Mouse (Mus musculus) heart, postnatal 4 days (tissue): ENCODE data around the gene Mvp. TPM values are rescaled to one million over a fixed set of nuclear protein-coding genes. Genes with fewer than 3 reads are reported as not detected.

Experiments
- DNase-seq: peaks from one replicate; pipeline ENCODE4 v3.0.0; 2021
- microRNA-seq, 2 experiments: library from miRNA; unstranded; fragments of <30 nt; microRNA quantifications; one replicate each; pipeline ENCODE4 v1.2.0; 2021 to 2022
- total RNA-seq, 2 experiments: library from RNA; stranded (reverse); gene quantifications; 2 replicates each; pipeline ENCODE4 v1.2.3; 2021

The Mvp gene
- total RNA-seq, 2 experiments from 2014 or later: 27.2 to 28.4 TPM

GRCm38 (mm10) chr7:126949793-126950646 is 64.4 kb downstream of the Mvp start, which contains the start of gene Sez6l2:
Gene Sez6l2 (plus strand): TSS chr7:126950563.
- peak; percentile 96 for DNase-seq

- DNase-seq: no peak
Measured at GRCm38 (mm10) chr7:126949403-126949792, 65.0 kb downstream of the Mvp start, which contains the start of gene Asphd1. Gene Asphd1 (minus strand): TSS chr7:126949582.

- DNase-seq: no peak
Measured at GRCm38 (mm10) chr7:126948626-126949025, 65.8 kb downstream of the Mvp start.

- peak; percentile 64 for DNase-seq
Measured at GRCm38 (mm10) chr7:126946530-126946929, 67.9 kb downstream of the Mvp start.

GRCm38 (mm10) chr7:126941801-126942200 is 72.6 kb downstream of the Mvp start:
- DNase-seq: no peak

GRCm38 (mm10) chr7:126941171-126941570 is 73.2 kb downstream of the Mvp start:
- no peak for DNase-seq

Small RNAs within 50 kb of the gene (microRNA-seq; reads per million reads assigned to microRNA genes)
- gene Gm44343: 0 reads per million in 2 experiments

Other genes starting within 250 kb of the Mvp start
- gene Gdpd3, start 248.3 kb downstream of the Mvp start, total RNA-seq: 1 to 10 TPM; 3.7 to 4.2 TPM
- gene Ypel3, start 237.7 kb downstream of the Mvp start, total RNA-seq: 10 to 100 TPM; 31.8 to 34.0 TPM
- under 1 TPM in 1 of 2 experiments, not detected in 1; 0.26 TPM for gene Tbx6, start 233.1 kb downstream of the Mvp start, total RNA-seq
- 10 to 100 TPM; 67.6 to 76.6 TPM for gene Ppp4c, start 222.1 kb downstream of the Mvp start, total RNA-seq
- 1 to 10 TPM; 7.7 to 9.3 TPM for gene Fam57b, start 217.0 kb downstream of the Mvp start, total RNA-seq
- not detected for gene 4930451I11Rik, start 183.0 kb downstream of the Mvp start, total RNA-seq
- gene Doc2a, start 167.2 kb downstream of the Mvp start, total RNA-seq: not detected
- gene Hirip3, start 152.6 kb downstream of the Mvp start, total RNA-seq: 10 to 100 TPM; 22.8 to 26.1 TPM
- gene Ino80e, start 152.2 kb downstream of the Mvp start, total RNA-seq: 10 to 100 TPM; 33.5 to 34.1 TPM
- 10 to 100 TPM; 65.0 to 66.5 TPM for gene Taok2, start 129.9 kb downstream of the Mvp start, total RNA-seq
- gene Tmem219, start 91.7 kb downstream of the Mvp start, total RNA-seq: 10 to 100 TPM; 12.9 to 14.7 TPM
- 10 to 100 TPM; 10.4 to 10.7 TPM for gene Kctd13, start 85.7 kb downstream of the Mvp start, total RNA-seq
- under 1 TPM in 1 of 2 experiments, not detected in 1; 0.36 TPM for gene Asphd1, start 65.0 kb downstream of the Mvp start, total RNA-seq
- gene Sez6l2, start 64.1 kb downstream of the Mvp start, total RNA-seq: 10 to 100 TPM; 18.6 to 21.2 TPM
- 10 to 100 TPM; 69.2 to 72.1 TPM for gene Cdipt, start 38.7 kb downstream of the Mvp start, total RNA-seq
- gene Cdiptos, start 38.5 kb downstream of the Mvp start, total RNA-seq: under 1 TPM; 0.24 to 0.29 TPM
- gene Pagr1b, start 1.9 kb upstream of the Mvp start, total RNA-seq: 1 to 10 TPM; 1.2 to 1.9 TPM
- gene Pagr1a, start 2.7 kb upstream of the Mvp start, total RNA-seq: 10 to 100 TPM; 10.4 to 14.8 TPM
- 10 to 100 TPM; 10.0 to 18.2 TPM for gene Gm42742, start 6.5 kb upstream of the Mvp start, total RNA-seq
- gene Prrt2, start 6.6 kb upstream of the Mvp start, total RNA-seq: 1 to 10 TPM; 1.6 to 2.0 TPM
- 100 to 1,000 TPM; 152 TPM for gene Maz, start 12.4 kb upstream of the Mvp start, total RNA-seq
- gene Kif22, start 27.9 kb upstream of the Mvp start, total RNA-seq: 10 to 100 TPM; 43.2 to 48.6 TPM
- not detected for gene Zg16, start 72.7 kb upstream of the Mvp start, total RNA-seq
- under 1 TPM; 0.71 to 0.74 TPM for gene AI467606, start 76.7 kb upstream of the Mvp start, total RNA-seq
- gene Qprt, start 107.6 kb upstream of the Mvp start, total RNA-seq: under 1 TPM; 0.19 to 0.20 TPM
- gene Spn, start 123.2 kb upstream of the Mvp start, total RNA-seq: under 1 TPM; 0.38 to 0.67 TPM
- 10 to 100 TPM; 57.3 to 57.7 TPM for gene Cd2bp2, start 181.4 kb upstream of the Mvp start, total RNA-seq
- gene Tbc1d10b, start 193.8 kb upstream of the Mvp start, total RNA-seq: 10 to 100 TPM; 41.0 to 42.5 TPM
- gene Mylpf, start 194.3 kb upstream of the Mvp start, total RNA-seq: 10 to 100 TPM in 1 of 2 experiments, 1 to 10 TPM in 1; 3.1 to 33.0 TPM
- gene Zfp553, start 218.4 kb upstream of the Mvp start, total RNA-seq: 10 to 100 TPM in 1 of 2 experiments, 1 to 10 TPM in 1; 9.2 to 10.8 TPM
- gene Sept1, start 218.5 kb upstream of the Mvp start, total RNA-seq: 10 to 100 TPM; 11.2 to 12.1 TPM
- 10 to 100 TPM; 11.6 to 14.2 TPM for gene Zfp771, start 229.7 kb upstream of the Mvp start, total RNA-seq
- 10 to 100 TPM; 62.0 to 64.5 TPM for gene Dctpp1, start 246.1 kb upstream of the Mvp start, total RNA-seq